Mouse (Mus musculus): ENCODE results near the gene Map1b. TPM values are rescaled to one million over a fixed set of nuclear protein-coding genes. Genes with fewer than 3 reads are reported as not detected.

Map1b gene
- polyA plus RNA-seq, 2 experiments: 17.5 to 142 TPM

DNA sequence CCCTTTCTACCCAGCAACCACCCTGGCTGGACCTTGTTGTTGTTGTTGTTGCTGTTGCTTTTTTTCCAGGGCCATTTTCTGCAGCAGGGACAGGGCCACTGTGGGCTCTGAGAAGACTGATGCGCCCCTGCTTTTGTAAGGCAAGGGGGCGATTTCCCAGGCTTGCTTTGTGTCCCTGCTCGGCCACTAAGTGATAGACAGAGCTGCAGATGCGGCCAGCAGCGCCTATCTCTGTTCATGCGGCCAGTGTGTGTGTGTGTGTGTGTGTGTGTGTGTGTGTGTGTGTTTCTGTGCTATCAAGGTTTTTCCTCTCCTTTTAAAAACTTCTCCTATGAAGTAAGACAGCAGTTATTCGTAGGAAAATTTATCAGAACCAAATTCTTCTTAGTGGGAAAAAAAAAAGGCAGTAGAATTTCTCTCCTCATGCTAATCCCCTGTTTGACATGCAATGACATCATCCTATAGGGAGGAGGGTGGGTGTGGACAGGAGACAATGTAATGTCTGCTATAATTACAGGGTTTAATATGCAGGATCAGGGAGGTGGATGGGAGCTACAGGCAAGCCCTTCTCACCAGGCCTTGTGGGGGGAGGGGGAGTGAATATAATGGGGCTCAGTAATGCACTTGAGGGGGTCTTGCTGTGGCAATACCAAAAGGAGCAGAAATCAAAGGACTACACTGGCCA is 23.6 kb downstream of the Map1b start:
- H3K9me3 ChIP-seq (ENCODE audit: control insufficient read depth, low read length): no peaks in the 10 kb centered on the region
- H3K9ac ChIP-seq (ENCODE audit: low read depth, low read length, severe bottlenecking): no peak overlapping the region
- H3K36me3 ChIP-seq (ENCODE audit: control insufficient read depth, insufficient read depth, low read length): no peaks in the 10 kb centered on the region; the same call in 1 of the 2 replicates
- no peaks in the 10 kb centered on the region for H3K27me3 ChIP-seq (ENCODE audit: control insufficient read depth, insufficient read depth, low read length)
- no peak overlapping the region for H3K4me2 ChIP-seq (replicated peaks; ENCODE audit: low read depth, low read length, severe bottlenecking)
- no peak for TF ChIP-seq POLR2A (IDR thresholded peaks at IDR 0.05; ENCODE audit: borderline replicate concordance, extremely low read depth, insufficient read depth, insufficient read length)
- DNase-seq (ENCODE audit: low spot score) (no peak), ATAC-seq (ENCODE audit: low FRiP score, low read depth) (no peak)
- H3K27ac ChIP-seq (replicated peaks; ENCODE audit: low read depth, low read length): no peak overlapping the region
- no peaks in the 10 kb centered on the region for H3K4me1 ChIP-seq (ENCODE audit: control insufficient read depth, insufficient read depth, low read length)
- H3K4me3 ChIP-seq (replicated peaks; ENCODE audit: low read length): no peak overlapping the region
- WGBS: 76% methylated on average over 7 of the region's 7 CpGs

DNA sequence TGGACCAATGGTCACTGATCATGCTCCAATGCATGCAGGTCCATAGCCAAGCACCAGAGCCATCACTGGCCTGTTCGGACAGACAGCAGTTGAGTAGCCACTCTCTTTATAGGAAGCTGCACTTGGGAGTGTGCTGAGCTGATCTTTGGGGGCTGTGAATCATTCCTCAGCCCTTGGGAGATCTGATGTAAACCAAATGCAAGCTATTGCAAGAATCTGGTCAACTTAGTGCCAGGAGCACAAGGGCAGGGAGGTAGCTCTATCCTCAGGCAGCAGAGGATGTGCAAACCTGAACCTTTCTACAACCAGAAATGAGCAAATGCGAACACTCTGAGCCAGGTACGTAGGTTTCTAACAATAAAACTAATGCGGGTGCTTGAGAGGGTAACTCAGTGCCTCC is 26.3 kb downstream of the Map1b start:
- Histone ChIP-seq H3K4me1 (ENCODE audit: control insufficient read depth, insufficient read depth, low read length) (peaks cover 5% of the 10 kb centered on the region; the same call in 1 of the 2 replicates), H3K27me3 (ENCODE audit: control insufficient read depth, insufficient read depth, low read length) (no peaks in the 10 kb centered on the region), H3K4me2 (replicated peaks; ENCODE audit: low read depth, low read length, severe bottlenecking) (no peak overlapping the region), H3K27ac (replicated peaks; ENCODE audit: low read depth, low read length) (no peak overlapping the region), H3K9ac (ENCODE audit: low read depth, low read length, severe bottlenecking) (no peak overlapping the region), H3K36me3 (ENCODE audit: control insufficient read depth, insufficient read depth, low read length) (peaks cover 4% of the 10 kb centered on the region; the same call in 1 of the 2 replicates), H3K9me3 (ENCODE audit: control insufficient read depth, low read length) (no peaks in the 10 kb centered on the region), H3K4me3 (replicated peaks; ENCODE audit: low read length) (no peak overlapping the region)
- WGBS: 97% methylated on average over 4 of the region's 4 CpGs
- no peak for DNase-seq (ENCODE audit: low spot score)
- TF ChIP-seq POLR2A (IDR thresholded peaks at IDR 0.05; ENCODE audit: borderline replicate concordance, extremely low read depth, insufficient read depth, insufficient read length): no peak
- ATAC-seq (ENCODE audit: low FRiP score, low read depth): no peak

DNA sequence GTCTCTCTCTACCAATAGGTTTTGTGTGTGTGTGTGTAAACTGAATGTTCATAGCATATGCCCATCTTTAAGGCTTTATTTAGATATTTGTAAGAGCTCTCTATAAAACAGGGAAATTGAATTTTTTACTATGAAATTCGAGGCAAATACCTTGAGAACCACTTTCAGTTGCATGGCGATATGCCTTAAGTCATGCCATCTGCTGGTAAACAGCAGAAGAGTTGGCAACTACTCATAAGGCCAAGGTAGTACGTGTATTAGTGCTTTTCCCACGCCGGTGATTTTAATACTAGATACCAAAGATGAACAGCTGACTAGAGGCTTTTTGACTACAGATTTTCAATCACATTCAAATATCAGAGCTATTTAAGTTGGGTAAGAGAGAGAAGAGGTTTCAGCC is 27.2 kb downstream of the Map1b start:
- Histone ChIP-seq H3K9ac (ENCODE audit: low read depth, low read length, severe bottlenecking) (no peak overlapping the region), H3K27ac (replicated peaks; ENCODE audit: low read depth, low read length) (no peak overlapping the region), H3K4me3 (replicated peaks; ENCODE audit: low read length) (no peak overlapping the region), H3K9me3 (ENCODE audit: control insufficient read depth, low read length) (no peaks in the 10 kb centered on the region), H3K36me3 (ENCODE audit: control insufficient read depth, insufficient read depth, low read length) (peaks cover 4% of the 10 kb centered on the region; the same call in 1 of the 2 replicates), H3K4me2 (replicated peaks; ENCODE audit: low read depth, low read length, severe bottlenecking) (no peak overlapping the region), H3K4me1 (ENCODE audit: control insufficient read depth, insufficient read depth, low read length) (peaks cover 5% of the 10 kb centered on the region; the same call in 1 of the 2 replicates), H3K27me3 (ENCODE audit: control insufficient read depth, insufficient read depth, low read length) (no peaks in the 10 kb centered on the region)
- DNase-seq (ENCODE audit: low spot score) (no peak), ATAC-seq (ENCODE audit: low FRiP score, low read depth) (no peak)
- WGBS: 86% methylated on average over 5 of the region's 5 CpGs
- TF ChIP-seq POLR2A (IDR thresholded peaks at IDR 0.05; ENCODE audit: borderline replicate concordance, extremely low read depth, insufficient read depth, insufficient read length): no peak

- no peak overlapping the region for H3K27ac ChIP-seq (replicated peaks; ENCODE audit: low read depth, low read length)
- H3K4me3 ChIP-seq (replicated peaks; ENCODE audit: low read length): no peak overlapping the region
- H3K36me3 ChIP-seq (ENCODE audit: control insufficient read depth, insufficient read depth, low read length): peaks cover 4% of the 10 kb centered on the region; the same call in 1 of the 2 replicates
- H3K27me3 ChIP-seq (ENCODE audit: control insufficient read depth, insufficient read depth, low read length): no peaks in the 10 kb centered on the region
- H3K9ac ChIP-seq (ENCODE audit: low read depth, low read length, severe bottlenecking): no peak overlapping the region
- TF ChIP-seq POLR2A (IDR thresholded peaks at IDR 0.05; ENCODE audit: borderline replicate concordance, extremely low read depth, insufficient read depth, insufficient read length): no peak
- 95% methylated on average over 9 of the region's 9 CpGs for WGBS
- ATAC-seq (ENCODE audit: low FRiP score, low read depth): no peak
- peaks cover 11% of the 10 kb centered on the region for H3K4me1 ChIP-seq (ENCODE audit: control insufficient read depth, insufficient read depth, low read length)
- H3K4me2 ChIP-seq (replicated peaks; ENCODE audit: low read depth, low read length, severe bottlenecking): no peak overlapping the region
- no peak for DNase-seq (ENCODE audit: low spot score)
- no peaks in the 10 kb centered on the region for H3K9me3 ChIP-seq (ENCODE audit: control insufficient read depth, low read length)
Measured at GRCm38 (mm10) chr13:99485861-99486260, 30.5 kb downstream of the Map1b start.

DNA sequence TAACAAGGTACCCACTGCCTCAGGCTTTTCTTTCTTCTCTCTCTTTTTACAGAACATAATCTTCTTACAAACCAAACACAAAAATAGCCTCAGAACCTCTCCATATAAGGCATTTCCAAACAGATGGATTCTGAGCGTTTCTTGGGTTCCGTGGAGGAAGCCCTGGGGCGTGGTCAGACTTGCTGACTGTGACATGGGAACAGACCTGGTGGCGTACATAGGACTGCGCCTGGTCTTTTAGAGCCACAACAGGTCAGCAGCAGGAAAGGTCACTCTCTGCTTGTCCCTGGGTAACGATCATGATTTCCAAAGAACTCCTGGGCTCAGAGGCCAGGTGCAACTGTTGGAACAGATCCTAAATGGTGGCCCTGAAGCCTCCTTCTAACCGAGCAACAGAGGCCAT is 31.0 kb downstream of the Map1b start:
- H3K4me1 ChIP-seq (ENCODE audit: control insufficient read depth, insufficient read depth, low read length): peaks cover 11% of the 10 kb centered on the region
- H3K27me3 ChIP-seq (ENCODE audit: control insufficient read depth, insufficient read depth, low read length): no peaks in the 10 kb centered on the region
- no peak overlapping the region for H3K9ac ChIP-seq (ENCODE audit: low read depth, low read length, severe bottlenecking)
- peaks cover 4% of the 10 kb centered on the region; the same call in 1 of the 2 replicates for H3K36me3 ChIP-seq (ENCODE audit: control insufficient read depth, insufficient read depth, low read length)
- ATAC-seq (ENCODE audit: low FRiP score, low read depth): no peak
- 69% methylated on average over 7 of the region's 7 CpGs for WGBS
- H3K4me3 ChIP-seq (replicated peaks; ENCODE audit: low read length): no peak overlapping the region
- no peaks in the 10 kb centered on the region for H3K9me3 ChIP-seq (ENCODE audit: control insufficient read depth, low read length)
- no peak for TF ChIP-seq POLR2A (IDR thresholded peaks at IDR 0.05; ENCODE audit: borderline replicate concordance, extremely low read depth, insufficient read depth, insufficient read length)
- H3K27ac ChIP-seq (replicated peaks; ENCODE audit: low read depth, low read length): no peak overlapping the region
- DNase-seq (ENCODE audit: low spot score): no peak
- no peak overlapping the region for H3K4me2 ChIP-seq (replicated peaks; ENCODE audit: low read depth, low read length, severe bottlenecking)
